Mouse (Mus musculus) limb, embryonic 13.5 days (tissue): ENCODE measurements around the gene Trim65. TPM values are rescaled to one million over a fixed set of nuclear protein-coding genes. Genes with fewer than 3 reads are reported as not detected.
"Not testable (repeated sequence)": the region's sequence is repeated elsewhere in the genome, so short reads cannot be mapped to it uniquely, and the experiment has no call there.

ENCODE experiments used
- ATAC-seq: fragments of 200-750 bp; cut with Nextera tagmentation; 2 replicates; pipeline ENCODE4 v1.8.0; 2017; ENCODE audit warnings: low read depth, moderate number of reproducible peaks, moderate TSS enrichment; ENCODE audit not compliant: low FRiP score
- H3K27ac ChIP-seq: fragments of 300-500 bp; sonication (generic); 2 replicates; pipeline ENCODE4 v1.5.1; 2015; ENCODE audit warnings: inconsistent platforms, mild to moderate bottlenecking, moderate library complexity
- H3K27me3 ChIP-seq: fragments of 300-500 bp; sonication (generic); 2 replicates; pipeline ENCODE4 v1.6.1; 2015; ENCODE audit warnings: mild to moderate bottlenecking, inconsistent platforms
- H3K36me3 ChIP-seq: fragments of 300-500 bp; sonication (generic); 2 replicates; pipeline ENCODE4 v1.6.1; 2015; ENCODE audit warnings: inconsistent platforms, mild to moderate bottlenecking, moderate library complexity
- H3K4me1 ChIP-seq: fragments of 300-500 bp; sonication (generic); 2 replicates; pipeline ENCODE4 v1.6.1; 2015; ENCODE audit warnings: inconsistent platforms
- H3K4me2 ChIP-seq: fragments of 300-500 bp; sonication (generic); replicated peaks from 2 replicates; pipeline ENCODE4 v1.6.1; 2015; ENCODE audit warnings: inconsistent platforms, mild to moderate bottlenecking, moderate library complexity
- H3K4me3 ChIP-seq: fragments of 300-500 bp; sonication (generic); 2 replicates; pipeline ENCODE4 v1.5.1; 2015; ENCODE audit warnings: moderate library complexity, mild to moderate bottlenecking, inconsistent platforms
- H3K9ac ChIP-seq: fragments of 300-500 bp; sonication (generic); 2 replicates; pipeline ENCODE4 v1.6.1; 2015; ENCODE audit warnings: mild to moderate bottlenecking, inconsistent platforms
- H3K9me3 ChIP-seq: fragments of 300-500 bp; sonication (generic); 2 replicates; pipeline ENCODE4 v1.6.1; 2016; ENCODE audit warnings: inconsistent platforms
- WGBS: fragments of 180-500 bp; shearing (Covaris S2); methylation state at CpG from one replicate; pipeline ENCODE4 v1.1.7; 2015; 5-methylcytosine and 5-hydroxymethylcytosine counted together
- polyA plus RNA-seq: library from polyadenylated mRNA; unstranded; fragments of >200 nt; fragmentation: Nextera tagmentation; extraction: Ambion mirVana; gene quantifications from 2 replicates; pipeline ENCODE4 v1.2.1, GENCODE M21; 2015

The Trim65 gene
- polyA plus RNA-seq, 1 experiment from 2014 or later = 3.2 TPM

DNA sequence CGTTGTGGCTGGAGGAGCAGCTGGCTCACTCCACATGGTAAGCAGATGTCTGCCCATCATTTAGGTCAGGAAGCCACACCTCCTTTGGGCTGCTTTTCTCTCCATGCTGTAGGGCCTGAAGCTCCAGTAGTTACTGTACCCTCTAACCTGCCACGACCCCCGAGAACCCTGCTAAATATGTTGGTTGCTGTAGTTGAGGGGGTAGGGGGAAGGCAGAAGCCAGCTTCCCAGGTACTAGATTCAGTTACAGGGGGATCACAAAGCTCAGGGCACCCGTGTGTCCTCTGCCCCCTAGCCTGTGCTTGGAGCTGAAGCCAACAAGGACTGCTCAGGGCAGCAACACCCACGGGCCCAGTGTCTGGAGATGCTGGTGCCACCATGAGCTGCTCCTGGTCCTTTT, 2.6 kb upstream of the Trim65 start:
- H3K36me3 ChIP-seq = peaks cover 45% of the 10 kb centered on the region
- 52% methylated on average over 5 of the region's 5 CpGs for WGBS
- peaks cover 40% of the 10 kb centered on the region for H3K4me1 ChIP-seq

DNA sequence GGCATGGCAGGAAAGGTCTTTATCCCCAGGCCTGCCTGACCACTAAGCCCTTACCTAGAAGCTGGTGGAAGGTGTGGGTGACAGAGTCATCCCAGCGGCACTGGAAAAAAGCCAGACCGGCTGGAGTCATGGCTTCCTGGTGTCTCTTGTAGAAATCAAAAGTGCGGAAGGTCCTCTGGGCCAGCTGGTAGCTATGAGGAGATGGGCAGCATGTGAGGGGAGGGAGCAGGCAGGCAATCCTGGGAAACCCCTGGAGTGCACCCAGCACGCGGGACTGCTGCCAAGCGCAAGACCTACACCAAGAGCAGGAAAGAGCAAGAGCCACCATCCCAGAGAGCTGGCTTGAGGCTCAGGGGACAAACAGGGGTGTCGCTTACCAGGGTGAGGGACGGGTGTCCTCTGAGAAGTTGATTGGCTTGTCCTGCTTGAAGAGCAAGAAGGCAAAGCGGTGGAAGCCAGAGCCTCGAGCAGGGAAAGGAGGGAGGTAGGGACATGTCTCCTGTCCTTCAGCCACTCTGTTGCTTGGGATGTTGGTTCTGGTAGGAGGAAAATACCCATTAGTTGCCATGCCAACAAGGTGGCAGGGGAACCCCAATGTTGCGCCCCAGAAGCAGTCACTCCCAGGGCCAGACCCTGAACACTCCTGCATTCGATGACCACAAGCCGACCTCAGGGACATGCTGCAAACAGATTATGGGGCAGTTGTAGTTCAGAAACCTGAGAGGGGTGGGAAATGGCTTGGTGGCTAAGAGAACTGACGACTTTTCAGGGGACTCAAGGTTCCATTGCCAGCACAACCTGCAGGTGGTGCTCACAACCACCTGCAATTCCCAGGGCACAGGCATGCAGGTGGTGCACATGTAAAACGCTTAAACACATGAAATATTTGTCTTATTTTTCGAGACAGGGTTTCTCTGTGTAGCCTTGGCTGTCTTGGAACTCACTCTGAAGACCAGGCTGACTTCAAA, 1.7 kb upstream of the Trim65 start:
- Histone ChIP-seq H3K27me3 (no peaks in the 10 kb centered on the region), H3K27ac (no peak overlapping the region), H3K36me3 (peaks cover 45% of the 10 kb centered on the region), H3K4me1 (peaks cover 42% of the 10 kb centered on the region), H3K4me2 (no peak overlapping the region), H3K4me3 (no peak overlapping the region), H3K9ac (no peak overlapping the region), H3K9me3 (no peaks in the 10 kb centered on the region)
- ATAC-seq = no peak
- 75% methylated on average over 16 of the region's 16 CpGs for WGBS

More for the DNA sequence above, 2.6 kb upstream of the Trim65 start:
- ATAC-seq = no peak
- H3K9me3 ChIP-seq = no peaks in the 10 kb centered on the region
- H3K27ac ChIP-seq = no peak overlapping the region
- H3K9ac ChIP-seq = no peak overlapping the region
- H3K4me2 ChIP-seq = no peak overlapping the region
- no peaks in the 10 kb centered on the region for H3K27me3 ChIP-seq
- H3K4me3 ChIP-seq = no peak overlapping the region

DNA sequence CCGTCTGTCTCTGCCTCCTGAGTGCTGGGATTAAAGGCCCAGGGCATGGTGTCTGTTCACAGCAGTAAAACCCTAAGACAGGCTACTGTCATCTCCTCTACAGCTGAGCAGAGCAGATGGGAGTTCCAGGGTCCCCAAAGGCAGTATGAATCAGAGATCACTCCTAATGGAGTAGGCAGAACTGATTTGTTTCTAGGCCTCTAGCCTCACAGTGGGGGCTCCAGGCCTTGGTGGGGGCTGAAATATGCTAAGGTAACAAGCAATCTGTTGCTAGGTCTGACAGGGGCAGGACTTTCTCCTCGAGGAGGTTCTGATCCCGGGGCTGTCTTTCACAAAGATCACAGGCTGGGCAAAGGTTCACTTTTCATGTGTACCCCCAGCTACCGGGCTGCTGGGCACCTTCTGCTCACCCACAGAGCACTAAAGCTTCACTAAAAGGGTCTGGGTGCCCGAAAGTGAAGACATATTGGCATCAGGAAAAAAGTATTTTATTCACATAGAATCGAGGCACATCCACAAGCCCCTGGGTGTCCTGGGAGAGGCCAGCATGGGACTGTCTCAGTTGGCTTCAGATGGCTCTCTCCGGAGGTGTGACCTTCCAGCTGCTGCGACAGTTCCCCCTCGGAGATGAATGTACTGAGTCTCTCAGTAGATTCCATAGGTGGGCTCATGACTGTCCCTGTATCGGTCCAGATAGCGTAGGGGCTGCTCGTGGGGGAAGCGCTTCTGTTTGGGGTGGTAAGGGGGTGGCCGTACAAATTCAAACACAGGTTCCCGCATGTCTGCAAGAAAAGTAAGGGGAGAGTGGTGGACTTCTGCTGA, 632 bp upstream of the Trim65 start:
- peak overlapping the region; percentile 63 for H3K4me3 ChIP-seq
- H3K4me2 ChIP-seq = peak overlapping the region; percentile 76
- peak overlapping the region; percentile 88; the same call in 1 of the 2 replicates for H3K27ac ChIP-seq
- H3K36me3 ChIP-seq = peaks cover 45% of the 10 kb centered on the region
- H3K27me3 ChIP-seq = no peaks in the 10 kb centered on the region
- WGBS = 80% methylated on average over 15 of the region's 15 CpGs
- H3K4me1 ChIP-seq = peaks cover 44% of the 10 kb centered on the region
- H3K9ac ChIP-seq = peak overlapping the region; percentile 81
- H3K9me3 ChIP-seq = no peaks in the 10 kb centered on the region
- ATAC-seq = no peak

DNA sequence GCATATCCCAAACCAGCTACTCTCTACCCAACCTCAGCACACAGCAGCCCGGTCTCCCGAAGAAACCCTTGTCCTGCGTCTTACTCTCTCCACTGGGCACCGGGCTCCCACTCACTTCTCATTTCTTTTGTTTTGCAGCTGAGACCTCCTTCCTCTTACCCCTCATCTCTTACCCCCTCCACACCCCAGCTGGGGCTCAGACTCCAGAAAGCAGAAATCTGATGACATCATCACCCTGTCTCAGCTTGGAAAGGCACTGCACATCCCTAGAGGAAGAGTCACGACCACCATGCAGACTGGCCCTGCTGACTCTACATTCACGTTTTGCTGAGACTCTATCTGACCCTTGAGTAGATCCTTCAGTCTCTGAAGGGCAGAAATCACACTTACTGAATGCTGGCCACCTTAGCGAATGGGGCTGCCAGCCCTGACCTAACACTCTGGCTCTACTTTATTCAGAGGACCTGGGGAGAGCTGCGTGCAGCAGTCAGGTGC, 888 bp downstream of the Trim65 start:
- Histone ChIP-seq H3K9me3 (peaks cover 4% of the 10 kb centered on the region; the same call in 1 of the 2 replicates), H3K27ac (peak overlapping the region; percentile 88; the same call in 1 of the 2 replicates), H3K4me1 (peaks cover 44% of the 10 kb centered on the region), H3K36me3 (peaks cover 47% of the 10 kb centered on the region), H3K9ac (peak overlapping the region; percentile 81), H3K27me3 (no peaks in the 10 kb centered on the region), H3K4me2 (peak overlapping the region; percentile 76), H3K4me3 (peak overlapping the region; percentile 63)
- peak; percentile 2; the same call in 1 of the 2 replicates for ATAC-seq
- WGBS = 46% methylated on average over 8 of the region's 8 CpGs

DNA sequence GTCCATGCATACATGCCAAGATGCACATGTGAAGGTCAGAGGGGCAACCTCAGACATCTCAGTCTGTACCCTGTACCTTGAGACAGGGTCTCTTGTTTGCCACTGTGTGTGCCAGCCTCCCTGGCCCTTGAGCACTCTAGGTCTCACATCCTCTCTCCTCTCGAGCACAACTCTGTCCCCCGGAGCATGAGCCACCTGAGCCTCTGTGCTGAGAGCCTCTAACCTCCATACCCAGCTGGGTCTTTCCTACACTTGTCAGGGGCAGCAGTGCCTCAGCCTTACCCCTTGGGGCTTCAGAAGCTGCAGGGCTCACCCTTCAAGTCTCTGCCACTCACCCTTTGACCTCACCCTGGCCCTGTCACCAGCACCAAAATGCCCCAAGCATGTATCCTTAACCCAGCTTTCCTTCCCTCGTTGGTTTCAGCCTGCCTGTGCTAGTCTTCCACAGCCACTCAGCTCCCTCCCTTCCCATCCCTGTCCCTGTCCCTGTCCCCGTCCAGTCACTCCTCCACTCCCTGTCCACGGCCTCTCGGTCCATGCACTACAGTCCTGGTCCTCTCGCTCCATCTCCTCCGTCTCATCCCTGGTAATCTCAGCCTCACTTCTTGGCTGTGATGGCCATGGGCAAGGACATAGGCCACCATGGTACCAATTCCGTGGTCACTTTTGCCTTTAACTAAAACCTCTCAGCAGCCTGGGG, 1.7 kb downstream of the Trim65 start:
- H3K27ac ChIP-seq = no peak overlapping the region
- no peak overlapping the region for H3K4me3 ChIP-seq
- H3K27me3 ChIP-seq = no peaks in the 10 kb centered on the region
- peaks cover 4% of the 10 kb centered on the region; the same call in 1 of the 2 replicates for H3K9me3 ChIP-seq
- peaks cover 39% of the 10 kb centered on the region for H3K36me3 ChIP-seq
- WGBS = 83% methylated on average over 9 of the region's 9 CpGs
- H3K4me1 ChIP-seq = peaks cover 44% of the 10 kb centered on the region
- H3K4me2 ChIP-seq = peak overlapping the region; percentile 76
- peak overlapping the region; percentile 81; the same call in 1 of the 2 replicates for H3K9ac ChIP-seq
- ATAC-seq = no peak

DNA sequence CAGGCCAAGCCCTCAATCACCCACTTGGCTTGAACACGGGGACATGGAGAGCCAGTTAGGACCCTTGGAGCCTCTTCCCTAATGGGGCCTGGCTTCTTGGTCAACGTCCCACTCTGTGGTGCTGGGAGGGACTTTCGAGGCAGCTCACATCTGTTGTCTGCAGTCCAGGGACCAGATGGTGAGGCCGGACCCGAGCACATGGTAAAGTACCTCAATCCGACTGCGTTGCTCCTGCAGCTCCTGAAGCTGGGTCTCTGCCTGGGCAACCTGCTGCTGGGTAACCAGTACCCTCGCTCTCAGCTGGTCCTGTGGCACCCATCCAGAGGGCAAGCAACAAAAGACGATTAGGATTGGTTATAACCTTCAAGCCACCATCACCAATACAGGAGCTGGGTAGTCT, 2.9 kb downstream of the Trim65 start:
- H3K27ac ChIP-seq = peak overlapping the region; percentile 48; the same call in 1 of the 2 replicates
- WGBS = 64% methylated on average over 9 of the region's 9 CpGs
- no peak overlapping the region; the same call in 1 of the 2 replicates for H3K4me3 ChIP-seq
- peaks cover 31% of the 10 kb centered on the region for H3K36me3 ChIP-seq
- peaks cover 4% of the 10 kb centered on the region; the same call in 1 of the 2 replicates for H3K9me3 ChIP-seq
- no peak for ATAC-seq
- 0 out of 2 replicates have a peak overlapping the region, but pooled peaks have one; percentile 4 for H3K9ac ChIP-seq
- H3K4me2 ChIP-seq = peak overlapping the region; percentile 55
- peaks cover 44% of the 10 kb centered on the region for H3K4me1 ChIP-seq
- H3K27me3 ChIP-seq = no peaks in the 10 kb centered on the region

DNA sequence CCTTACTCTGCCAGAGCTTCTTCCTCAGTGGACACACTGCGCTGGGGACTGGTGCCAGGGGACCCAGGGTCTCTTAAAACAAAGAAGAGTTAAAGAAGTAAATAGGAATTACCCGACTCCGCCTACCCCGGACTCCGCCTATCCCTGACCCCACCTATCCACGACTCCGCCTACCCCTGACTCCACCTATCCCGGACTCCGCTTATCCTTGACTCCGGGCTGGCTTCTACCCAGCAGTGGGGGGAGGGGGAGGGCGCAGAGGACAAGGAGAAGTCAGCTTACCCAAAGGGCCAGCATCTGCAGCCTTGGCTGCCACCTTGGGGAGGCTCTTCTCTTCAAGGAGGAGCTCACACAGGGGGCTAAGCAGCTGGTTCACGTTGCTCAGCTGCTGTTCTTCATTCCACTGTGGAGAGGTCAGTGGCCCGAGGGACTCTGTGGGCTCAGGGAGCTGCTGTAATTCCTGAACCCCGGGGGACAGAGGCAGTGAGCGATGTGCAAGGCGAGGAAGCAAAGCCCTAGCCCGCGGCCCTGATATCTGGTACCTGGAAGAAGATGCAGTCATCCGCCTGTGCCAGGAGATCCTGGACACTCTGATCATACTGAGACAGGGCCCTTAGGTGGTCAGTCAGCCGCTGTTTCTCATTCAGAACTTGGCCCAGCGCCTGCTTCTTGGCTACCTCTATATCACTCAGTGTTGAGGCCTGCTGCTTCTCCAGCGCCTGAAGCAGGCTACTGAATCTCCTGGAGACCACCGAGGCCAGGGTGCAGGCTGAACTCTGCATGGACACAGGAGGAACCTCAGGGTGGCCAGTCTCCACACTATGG, 3.6 kb downstream of the Trim65 start, which contains the start of gene Trim47:
Gene Trim47 (minus strand): TSS at position 55 of the 825 bp plus-strand sequence.
- peak within 1 kb of the TSS; percentile 30 for H3K4me3 ChIP-seq
- peaks cover 4% of the 10 kb centered on the region; the same call in 1 of the 2 replicates for H3K9me3 ChIP-seq
- H3K27me3 ChIP-seq = no peaks in the 10 kb centered on the region
- WGBS = 26% methylated on average over 23 of the region's 23 CpGs
- H3K4me2 ChIP-seq = peak within 1 kb of the TSS; percentile 55
- peaks cover 32% of the 10 kb centered on the region for H3K36me3 ChIP-seq
- peak within 1 kb of the TSS; percentile 48; the same call in 1 of the 2 replicates for H3K27ac ChIP-seq
- peaks cover 44% of the 10 kb centered on the region for H3K4me1 ChIP-seq
- peak within 1 kb of the TSS; percentile 59; the same call in 1 of the 2 replicates for H3K9ac ChIP-seq
- ATAC-seq = peak; percentile 49; the same call in 1 of the 2 replicates

DNA sequence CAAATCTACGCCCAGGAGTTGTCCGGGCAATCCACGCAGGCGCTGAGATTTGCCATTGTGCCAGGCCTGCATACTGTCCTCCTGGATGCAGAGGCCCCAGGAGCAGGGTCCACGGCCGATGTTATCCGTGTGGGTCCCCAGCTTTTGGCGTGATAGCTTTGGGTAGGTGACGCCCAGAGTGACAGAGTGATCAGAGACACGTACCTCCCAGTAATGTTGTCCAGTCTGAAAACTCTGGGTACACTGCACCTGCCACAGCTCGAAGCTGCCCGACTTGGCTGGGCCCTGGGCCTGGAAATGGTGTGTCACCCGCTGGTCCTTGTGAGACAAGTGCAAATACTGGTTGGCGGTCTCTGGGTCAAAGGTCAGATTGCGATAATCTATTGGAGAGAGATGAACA, 4.7 kb downstream of the Trim65 start:
- 95% methylated on average over 15 of the region's 15 CpGs for WGBS
- H3K4me1 ChIP-seq = peaks cover 38% of the 10 kb centered on the region
- H3K27ac ChIP-seq = no peak overlapping the region
- no peak overlapping the region for H3K4me3 ChIP-seq
- H3K27me3 ChIP-seq = no peaks in the 10 kb centered on the region
- no peak overlapping the region for H3K4me2 ChIP-seq
- H3K9ac ChIP-seq = no peak overlapping the region
- peaks cover 4% of the 10 kb centered on the region; the same call in 1 of the 2 replicates for H3K9me3 ChIP-seq
- H3K36me3 ChIP-seq = peaks cover 26% of the 10 kb centered on the region
- ATAC-seq = no peak

DNA sequence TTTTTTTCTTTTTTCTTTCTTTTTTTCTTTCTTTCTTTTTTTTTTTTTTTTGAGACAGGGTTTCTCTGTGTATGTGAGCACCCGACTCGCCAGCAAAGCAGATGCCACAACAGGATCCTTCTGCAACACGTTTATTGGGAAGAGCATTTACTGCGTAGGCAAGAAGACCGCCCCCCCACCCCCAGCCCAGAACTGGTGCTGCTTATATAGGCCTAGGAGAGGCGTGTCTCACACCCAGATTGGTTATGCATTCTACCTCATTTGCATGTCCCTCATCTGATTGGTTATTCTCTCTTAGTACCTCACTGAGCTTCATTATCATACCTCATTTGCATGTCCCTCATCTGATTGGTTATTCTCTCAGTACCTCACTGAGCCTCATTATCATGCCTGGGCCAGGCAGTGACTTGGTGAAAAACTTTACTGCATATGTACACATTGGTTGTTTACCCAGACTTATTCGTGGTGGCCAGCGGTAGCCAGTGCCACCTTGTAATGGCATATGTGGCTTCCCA, 9.1 kb downstream of the Trim65 start:
- H3K4me2 ChIP-seq, H3K9me3 ChIP-seq, H3K27me3 ChIP-seq, ATAC-seq, H3K27ac ChIP-seq, H3K9ac ChIP-seq, H3K4me3 ChIP-seq: not testable (repeated sequence)
- 88% methylated on average over 8 of the region's 8 CpGs for WGBS
- H3K36me3 ChIP-seq = peaks cover 26% of the 10 kb centered on the region
- peaks cover 12% of the 10 kb centered on the region for H3K4me1 ChIP-seq

DNA sequence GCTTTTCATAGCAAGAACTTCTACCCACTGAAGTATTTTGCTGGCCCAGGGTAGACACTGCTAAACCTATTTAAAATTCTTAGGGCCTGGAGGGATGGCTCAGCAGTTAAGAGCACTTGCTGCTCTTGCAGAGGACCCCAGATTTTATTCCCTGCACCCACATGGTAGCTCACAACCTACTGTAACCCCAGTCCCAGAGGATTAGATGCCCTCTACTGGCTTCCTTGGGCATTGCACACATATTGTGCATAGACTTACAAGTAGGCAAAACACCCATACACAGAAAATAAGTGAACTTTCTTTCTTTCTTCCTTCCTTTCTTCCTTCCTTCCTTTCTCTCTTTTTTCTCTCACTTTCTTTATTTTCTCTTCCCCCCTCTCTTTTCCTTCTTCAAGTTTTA, 13.1 kb downstream of the Trim65 start:
- ATAC-seq = no peak
- Histone ChIP-seq H3K4me2 (no peak overlapping the region), H3K27me3 (no peaks in the 10 kb centered on the region), H3K9ac (no peak overlapping the region), H3K27ac (no peak overlapping the region), H3K36me3 (peaks cover 9% of the 10 kb centered on the region), H3K9me3 (no peaks in the 10 kb centered on the region), H3K4me1 (peaks cover 12% of the 10 kb centered on the region), H3K4me3 (no peak overlapping the region)
